In genomic region chr11:77490451-77490850, GRCm38 (mm10) we compare ENCODE assay signal across 8 mouse cellular contexts. TPM values are rescaled to one million over a fixed set of nuclear protein-coding genes. Genes with fewer than 3 reads are reported as not detected.
DNase-seq lines count a peak whose midpoint lies in the region; ATAC-seq and TF ChIP-seq lines count a peak whose summit lies in the region.

No protein-coding gene starts in this region.

- TF ChIP-seq CTCF in kidney, postnatal 0 days (IDR thresholded peaks at IDR 0.05; ENCODE audit: low read depth): no peak
- TF ChIP-seq CTCF in thymus, adult 2 months (IDR thresholded peaks at IDR 0.05; ENCODE audit: borderline replicate concordance, control insufficient read depth, extremely low read depth, insufficient read depth, low read length, poor library complexity): no peak

- no peaks in the 10 kb centered on the region for H3K36me3 ChIP-seq in kidney, postnatal 0 days (ENCODE audit: insufficient read depth, low read length)
- no peaks in the 10 kb centered on the region for H3K36me3 ChIP-seq in embryonic facial prominence, embryonic 13.5 days
- no peaks in the 10 kb centered on the region for H3K36me3 ChIP-seq in hindbrain, embryonic 15.5 days
- H3K36me3 ChIP-seq in myocyte (ENCODE audit: control insufficient read depth, insufficient read depth): no peaks in the 10 kb centered on the region
- no peaks in the 10 kb centered on the region for H3K36me3 ChIP-seq in thymus, adult 2 months (ENCODE audit: control insufficient read depth, insufficient read depth, low read length)

- H3K27ac ChIP-seq in kidney, postnatal 0 days: no peak overlapping the region
- H3K27ac ChIP-seq in embryonic facial prominence, embryonic 13.5 days: no peak overlapping the region; the same call in 1 of the 2 replicates
- peak overlapping the region; percentile 91 for H3K27ac ChIP-seq in hindbrain, embryonic 15.5 days (replicated peaks)
- H3K27ac ChIP-seq in thymus, adult 2 months (ENCODE audit: control insufficient read depth, insufficient read depth, low read length): no peak overlapping the region

- H3K27me3 ChIP-seq in kidney, postnatal 0 days (ENCODE audit: insufficient read depth, low read length): no peaks in the 10 kb centered on the region
- no peaks in the 10 kb centered on the region for H3K27me3 ChIP-seq in embryonic facial prominence, embryonic 13.5 days
- no peaks in the 10 kb centered on the region for H3K27me3 ChIP-seq in hindbrain, embryonic 15.5 days
- H3K27me3 ChIP-seq in myocyte (ENCODE audit: control insufficient read depth, insufficient read depth, insufficient read length): no peaks in the 10 kb centered on the region
- H3K27me3 ChIP-seq in thymus, adult 2 months (ENCODE audit: control insufficient read depth, insufficient read depth, low read length): no peaks in the 10 kb centered on the region; the same call in 1 of the 2 replicates

- peak overlapping the region; percentile 100 for H3K4me2 ChIP-seq in kidney, postnatal 0 days (ENCODE audit: low read length)
- peak overlapping the region; percentile 90 for H3K4me2 ChIP-seq in embryonic facial prominence, embryonic 13.5 days
- peak overlapping the region; percentile 95 for H3K4me2 ChIP-seq in hindbrain, embryonic 15.5 days
- H3K4me2 ChIP-seq in myocyte (ENCODE audit: low read depth): peak overlapping the region; percentile 100

- no peak for DNase-seq in kidney, postnatal 0 days (ENCODE audit: low spot score)
- DNase-seq in kidney, postnatal 4 days: no peak
- DNase-seq in adrenal gland, adult 2 months: no peak
- DNase-seq in thymus, adult 2 months: no peak

- 60% methylated on average over 6 of the region's 6 CpGs for WGBS in kidney, postnatal 0 days
- WGBS in embryonic facial prominence, embryonic 13.5 days: 60% methylated on average over 6 of the region's 6 CpGs
- WGBS in hindbrain, embryonic 15.5 days: 61% methylated on average over 6 of the region's 6 CpGs
- WGBS in thymus, adult 2 months: 76% methylated on average over 6 of the region's 6 CpGs

- H3K4me3 ChIP-seq in kidney, postnatal 0 days (replicated peaks; ENCODE audit: low read depth, low read length): 0 out of 2 replicates have a peak overlapping the region, but pooled peaks have one; percentile 85
- peak overlapping the region; percentile 90 for H3K4me3 ChIP-seq in embryonic facial prominence, embryonic 13.5 days
- peak overlapping the region; percentile 90 for H3K4me3 ChIP-seq in hindbrain, embryonic 15.5 days
- peak overlapping the region; percentile 57 for H3K4me3 ChIP-seq in myocyte
- H3K4me3 ChIP-seq in thymus, adult 2 months (ENCODE audit: control insufficient read depth, insufficient read depth, low read length): no peak overlapping the region

- no peaks in the 10 kb centered on the region for H3K9me3 ChIP-seq in kidney, postnatal 0 days (replicated peaks; ENCODE audit: low read length)
- no peaks in the 10 kb centered on the region for H3K9me3 ChIP-seq in embryonic facial prominence, embryonic 13.5 days
- H3K9me3 ChIP-seq in hindbrain, embryonic 15.5 days: no peaks in the 10 kb centered on the region

- H3K79me2 ChIP-seq in myocyte (ENCODE audit: control insufficient read depth, insufficient read depth): peaks cover 54% of the 10 kb centered on the region

- H3K4me1 ChIP-seq in kidney, postnatal 0 days (replicated peaks; ENCODE audit: insufficient read depth, low read length): peaks cover 42% of the 10 kb centered on the region
- peaks cover 77% of the 10 kb centered on the region for H3K4me1 ChIP-seq in embryonic facial prominence, embryonic 13.5 days
- peaks cover 82% of the 10 kb centered on the region for H3K4me1 ChIP-seq in hindbrain, embryonic 15.5 days (replicated peaks)
- H3K4me1 ChIP-seq in thymus, adult 2 months (replicated peaks; ENCODE audit: control insufficient read depth, insufficient read depth, low read length): peaks cover 47% of the 10 kb centered on the region

- no peak overlapping the region for H3K9ac ChIP-seq in kidney, postnatal 0 days (ENCODE audit: low read depth, low read length)
- no peak overlapping the region for H3K9ac ChIP-seq in embryonic facial prominence, embryonic 13.5 days
- peak overlapping the region; percentile 97; the same call in 1 of the 2 replicates for H3K9ac ChIP-seq in hindbrain, embryonic 15.5 days

- no peak overlapping the region for H3ac ChIP-seq in myocyte (ENCODE audit: control insufficient read depth, insufficient read length)

- TF ChIP-seq POLR2A in myocyte (IDR thresholded peaks at IDR 0.05; ENCODE audit: insufficient read length, low read depth): no peak
- no peak for TF ChIP-seq POLR2A in thymus, adult 2 months (IDR thresholded peaks at IDR 0.05; ENCODE audit: control insufficient read depth, extremely low read depth, insufficient read depth, low read length, poor library complexity)

- ATAC-seq in kidney, postnatal 0 days (replicated peaks; ENCODE audit: low FRiP score, low read depth): no peak
- ATAC-seq in embryonic facial prominence, embryonic 13.5 days (ENCODE audit: insufficient number of reproducible peaks, insufficient read depth, low FRiP score, low TSS enrichment, low read depth): no peak
- ATAC-seq in hindbrain, embryonic 15.5 days (ENCODE audit: low FRiP score, low read depth): no peak
- no peak for ATAC-seq in granulocyte monocyte progenitor cell, adult 5-6 weeks (replicated peaks; ENCODE audit: poor library complexity, severe bottlenecking)

TF ChIP-seq in myocyte, 11 proteins besides CTCF, POLR2A, EP300 and RAD21 (continues in another document):
- TF ChIP-seq TCF12 (IDR thresholded peaks at IDR 0.05; ENCODE audit: insufficient read depth, poor library complexity, severe bottlenecking): no peak
- TF ChIP-seq MAX (IDR thresholded peaks at IDR 0.05; ENCODE audit: low read depth): no peak
- peak in 2 of 3 experiments; percentile 27 to 29 for TF ChIP-seq MYOD1 (IDR thresholded peaks at IDR 0.05; ENCODE audit: control insufficient read depth in 1 of 3, insufficient read length in 2 of 3, low read depth in 2 of 3)

RNA-seq across cellular contexts. Expression of gene Ankrd13b, which starts 1.0 kb away (rescaled TPM):
- 5.8 and 6.4 TPM in 2 replicates for polyA plus RNA-seq in kidney, postnatal 0 days (2015; fragmentation: Nextera tagmentation; extraction: Ambion mirVana)
- polyA plus RNA-seq in embryonic facial prominence, embryonic 13.5 days (2015; fragmentation: Nextera tagmentation; extraction: Ambion mirVana): 8.5 and 10.4 TPM in 2 replicates
- 36.6 and 50.7 TPM in 2 replicates for polyA plus RNA-seq in hindbrain, embryonic 15.5 days (2015; fragmentation: Nextera tagmentation; extraction: Ambion mirVana)
- polyA plus RNA-seq in myocyte (2012; fragmentation: generic; extraction: Trizol): 46.0 TPM
- 1 to 10 TPM; 6.0 to 7.3 TPM for total RNA-seq in adrenal gland, adult 2 months (2021)
- 24.7 and 27.8 TPM in 2 replicates for polyA plus RNA-seq in adrenal gland, adult 2 months (2012; rRNA removed)
- polyA plus RNA-seq in thymus, adult 2 months (2012; rRNA removed): 47.4 and 52.7 TPM in 2 replicates
- 14.9 and 20.0 TPM in 2 replicates for total RNA-seq in granulocyte monocyte progenitor cell, adult 5-6 weeks (2014; fragmentation: Nextera tagmentation)
- total RNA-seq in granulocyte monocyte progenitor cell, adult 5-6 weeks (2017): 3.1 and 4.8 TPM in 2 replicates

RNA-seq across cellular contexts. Expression of gene Git1, which starts 2.9 kb away (rescaled TPM):
- polyA plus RNA-seq in kidney, postnatal 0 days (2015; fragmentation: Nextera tagmentation; extraction: Ambion mirVana): 10.9 and 11.3 TPM in 2 replicates
- 10.8 and 11.1 TPM in 2 replicates for polyA plus RNA-seq in embryonic facial prominence, embryonic 13.5 days (2015; fragmentation: Nextera tagmentation; extraction: Ambion mirVana)
- polyA plus RNA-seq in hindbrain, embryonic 15.5 days (2015; fragmentation: Nextera tagmentation; extraction: Ambion mirVana): 16.4 and 18.1 TPM in 2 replicates
- 53.9 TPM for polyA plus RNA-seq in myocyte (2012; fragmentation: generic; extraction: Trizol)
- 10 to 100 TPM; 42.1 to 48.8 TPM for total RNA-seq in adrenal gland, adult 2 months (2021)
- polyA plus RNA-seq in adrenal gland, adult 2 months (2012; rRNA removed): 69.5 and 72.1 TPM in 2 replicates
- polyA plus RNA-seq in thymus, adult 2 months (2012; rRNA removed): 99.0 and 100 TPM in 2 replicates
- total RNA-seq in granulocyte monocyte progenitor cell, adult 5-6 weeks (2014; fragmentation: Nextera tagmentation): 33.6 and 47.7 TPM in 2 replicates
- 10.3 and 16.4 TPM in 2 replicates for total RNA-seq in granulocyte monocyte progenitor cell, adult 5-6 weeks (2017)

RNA-seq across cellular contexts. Expression of gene Abhd15, which starts 24.5 kb away (rescaled TPM):
- 1.9 and 2.2 TPM in 2 replicates for polyA plus RNA-seq in kidney, postnatal 0 days (2015; fragmentation: Nextera tagmentation; extraction: Ambion mirVana)
- 2.0 and 2.2 TPM in 2 replicates for polyA plus RNA-seq in embryonic facial prominence, embryonic 13.5 days (2015; fragmentation: Nextera tagmentation; extraction: Ambion mirVana)
- 2.7 TPM in 2 replicates for polyA plus RNA-seq in hindbrain, embryonic 15.5 days (2015; fragmentation: Nextera tagmentation; extraction: Ambion mirVana)
- 1.4 TPM for polyA plus RNA-seq in myocyte (2012; fragmentation: generic; extraction: Trizol)
- 10 to 100 TPM; 12.1 to 29.9 TPM for total RNA-seq in adrenal gland, adult 2 months (2021)
- polyA plus RNA-seq in adrenal gland, adult 2 months (2012; rRNA removed): 28.7 and 38.9 TPM in 2 replicates
- 14.2 and 18.9 TPM in 2 replicates for polyA plus RNA-seq in thymus, adult 2 months (2012; rRNA removed)
- 3.4 and 9.6 TPM in 2 replicates for total RNA-seq in granulocyte monocyte progenitor cell, adult 5-6 weeks (2014; fragmentation: Nextera tagmentation)
- total RNA-seq in granulocyte monocyte progenitor cell, adult 5-6 weeks (2017): 2.6 and 3.6 TPM in 2 replicates

RNA-seq across cellular contexts. Expression of gene Trp53i13, which starts 25.3 kb away (rescaled TPM):
- 34.8 and 36.0 TPM in 2 replicates for polyA plus RNA-seq in kidney, postnatal 0 days (2015; fragmentation: Nextera tagmentation; extraction: Ambion mirVana)
- 54.7 and 55.2 TPM in 2 replicates for polyA plus RNA-seq in embryonic facial prominence, embryonic 13.5 days (2015; fragmentation: Nextera tagmentation; extraction: Ambion mirVana)
- polyA plus RNA-seq in hindbrain, embryonic 15.5 days (2015; fragmentation: Nextera tagmentation; extraction: Ambion mirVana): 16.8 and 19.6 TPM in 2 replicates
- 23.7 TPM for polyA plus RNA-seq in myocyte (2012; fragmentation: generic; extraction: Trizol)
- total RNA-seq in adrenal gland, adult 2 months (2021): 10 to 100 TPM in 1 of 2 experiments, 1 to 10 TPM in 1; 6.3 to 15.6 TPM
- polyA plus RNA-seq in adrenal gland, adult 2 months (2012; rRNA removed): 31.1 and 37.1 TPM in 2 replicates
- polyA plus RNA-seq in thymus, adult 2 months (2012; rRNA removed): 72.7 and 74.2 TPM in 2 replicates
- 2.5 and 3.3 TPM in 2 replicates for total RNA-seq in granulocyte monocyte progenitor cell, adult 5-6 weeks (2014; fragmentation: Nextera tagmentation)
- total RNA-seq in granulocyte monocyte progenitor cell, adult 5-6 weeks (2017): 1.8 and 2.8 TPM in 2 replicates

RNA-seq across cellular contexts. Expression of gene Coro6, which starts 28.2 kb away (rescaled TPM):
- 0.09 and 0.42 TPM in 2 replicates for polyA plus RNA-seq in kidney, postnatal 0 days (2015; fragmentation: Nextera tagmentation; extraction: Ambion mirVana)
- 0.10 and 0.40 TPM in 2 replicates for polyA plus RNA-seq in embryonic facial prominence, embryonic 13.5 days (2015; fragmentation: Nextera tagmentation; extraction: Ambion mirVana)
- polyA plus RNA-seq in hindbrain, embryonic 15.5 days (2015; fragmentation: Nextera tagmentation; extraction: Ambion mirVana): 0.99 and 1.0 TPM in 2 replicates
- polyA plus RNA-seq in myocyte (2012; fragmentation: generic; extraction: Trizol): 50.6 TPM
- total RNA-seq in adrenal gland, adult 2 months (2021): 1 to 10 TPM; 1.3 to 2.0 TPM
- polyA plus RNA-seq in adrenal gland, adult 2 months (2012; rRNA removed): 6.0 and 9.2 TPM in 2 replicates
- 3.1 and 23.9 TPM in 2 replicates for polyA plus RNA-seq in thymus, adult 2 months (2012; rRNA removed)
- not detected in 2 replicates for total RNA-seq in granulocyte monocyte progenitor cell, adult 5-6 weeks (2014; fragmentation: Nextera tagmentation)
- not detected in 2 replicates for total RNA-seq in granulocyte monocyte progenitor cell, adult 5-6 weeks (2017)
